Mouse (Mus musculus) CH12F3 (cell line): ENCODE data around the gene Sft2d2.

ENCODE experiments used
- in situ Hi-C: fragments of 300-500 bp; cut with MboI; formaldehyde crosslinking; loops from 2 replicates; pipeline ENCODE4 v1.14.3; 2020; ENCODE audit warnings: low sequenced_read_pairs

Gene Sft2d2

DNA sequence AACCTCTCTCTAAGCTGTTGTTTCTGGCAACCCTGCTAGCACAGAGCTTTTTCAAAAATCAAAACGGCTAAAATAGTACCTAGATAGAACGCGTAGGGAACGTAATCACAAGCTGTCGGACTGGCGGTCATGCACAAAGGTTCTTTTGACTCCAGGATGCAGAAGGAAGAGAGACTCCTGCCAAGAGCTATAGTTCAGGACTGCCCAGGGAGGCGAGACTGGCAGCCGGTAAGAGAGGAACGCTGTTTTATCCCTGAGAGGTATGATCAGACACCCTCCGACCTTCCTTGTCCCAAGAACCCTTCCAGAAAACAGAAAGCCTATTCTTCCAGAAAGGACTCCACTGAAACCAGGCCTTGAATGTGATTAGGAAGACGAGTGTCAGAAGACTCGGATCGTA is 2.6 kb downstream of the Sft2d2 start:
- in situ Hi-C loops, result no loop called here

GRCm38 (mm10) chr1:165190571-165191273 is 3.5 kb downstream of the Sft2d2 start:
- in situ Hi-C loops, result no loop called here

DNA sequence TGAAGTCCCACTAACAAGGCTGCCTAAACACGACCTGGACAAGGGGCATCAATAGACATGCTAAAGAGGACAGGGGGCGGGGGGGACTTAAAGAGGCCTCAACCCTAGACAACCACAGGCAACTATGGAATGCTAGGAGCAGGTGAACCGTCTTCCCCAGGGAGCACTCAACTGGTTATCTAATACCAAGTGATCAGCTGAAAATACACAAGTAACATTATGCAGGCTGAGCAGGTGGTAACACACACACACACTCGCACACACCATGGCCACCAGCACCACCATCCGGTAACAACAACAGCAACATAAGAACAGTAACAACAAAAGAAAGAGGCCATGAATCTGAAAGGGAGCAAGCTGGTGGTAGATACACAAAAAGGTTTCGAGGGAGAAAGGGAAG is 4.2 kb downstream of the Sft2d2 start:
- in situ Hi-C loops, result no loop called here

DNA sequence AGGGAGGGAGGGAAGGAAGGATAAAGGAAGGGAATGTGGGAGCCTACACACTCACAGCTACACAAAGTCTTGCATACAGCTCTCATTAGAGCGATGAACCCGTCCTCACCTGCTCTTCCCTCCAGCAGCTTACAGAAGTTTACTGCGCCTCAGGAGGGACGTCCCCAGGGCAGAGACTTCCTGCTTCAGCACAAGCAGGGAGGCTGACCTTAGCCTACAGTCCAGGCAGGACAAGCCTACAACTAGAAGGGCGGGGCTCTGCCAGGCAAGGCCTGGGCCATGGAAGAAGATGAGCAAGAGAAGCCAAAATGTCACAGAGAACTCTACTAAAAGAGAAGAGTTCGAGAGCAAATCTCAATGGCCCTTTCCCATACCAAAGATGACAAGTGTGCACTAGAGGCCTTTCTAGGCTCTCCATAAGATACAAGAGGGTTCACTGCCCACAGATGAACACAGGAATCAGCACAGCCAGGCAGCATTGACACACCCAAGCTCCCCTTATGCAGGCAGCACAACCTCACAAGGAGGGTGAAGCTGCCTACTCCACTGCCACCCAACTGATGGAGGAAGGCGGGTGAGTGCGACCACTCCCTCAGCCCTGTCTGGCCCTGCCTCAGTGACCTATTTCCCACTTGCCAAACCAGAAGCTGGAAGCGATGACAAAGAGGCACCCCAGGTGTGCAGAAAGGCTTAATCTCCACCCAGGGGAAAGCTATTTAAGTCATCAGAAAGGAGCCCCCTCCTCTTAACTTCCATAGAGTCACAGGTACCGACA is 5.2 kb downstream of the Sft2d2 start:
- in situ Hi-C loops, result no loop called here

DNA sequence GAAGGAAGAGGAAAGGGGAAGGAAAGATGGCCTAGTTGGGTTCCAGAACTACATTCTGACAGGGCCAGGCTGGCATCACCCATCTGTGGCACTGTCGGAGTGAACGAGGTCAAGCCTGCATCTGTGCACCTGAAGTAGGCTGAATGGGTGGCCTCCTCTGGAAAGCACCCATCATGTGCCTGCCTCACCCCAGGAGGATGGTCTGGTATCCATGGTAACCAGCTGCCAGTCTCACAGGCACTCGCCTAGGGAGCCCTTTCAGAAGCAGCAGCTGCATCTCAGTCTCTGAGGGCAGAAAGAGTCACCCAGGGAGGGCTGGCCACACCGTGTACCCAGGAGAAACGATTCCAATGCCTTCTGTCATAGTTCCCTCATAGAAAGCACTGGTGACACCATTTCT is 6.9 kb downstream of the Sft2d2 start:
- in situ Hi-C loops, result no loop called here

- in situ Hi-C loops, result no loop called here
Observed at GRCm38 (mm10) chr1:165186491-165186890, 7.7 kb downstream of the Sft2d2 start.

DNA sequence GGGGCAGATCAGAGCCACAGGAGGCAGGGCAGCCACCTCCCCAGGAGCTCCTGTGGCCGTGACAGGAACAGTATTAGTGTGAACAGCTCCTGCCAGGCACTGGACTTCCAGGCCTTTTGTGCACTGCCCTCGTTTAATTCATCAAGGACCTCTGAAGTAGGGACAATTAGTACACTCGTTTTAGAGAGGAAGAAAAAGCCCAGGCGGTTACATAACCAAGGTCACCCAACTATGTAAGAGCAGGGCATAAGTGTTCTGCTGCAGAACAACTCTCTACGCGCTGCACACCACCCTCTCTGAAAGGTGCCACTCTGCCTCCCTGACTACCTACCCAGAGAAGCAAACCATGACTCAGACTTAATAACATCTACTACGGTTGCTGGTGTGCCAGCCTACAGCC is 9.1 kb downstream of the Sft2d2 start:
- in situ Hi-C loops, result no loop called here

DNA sequence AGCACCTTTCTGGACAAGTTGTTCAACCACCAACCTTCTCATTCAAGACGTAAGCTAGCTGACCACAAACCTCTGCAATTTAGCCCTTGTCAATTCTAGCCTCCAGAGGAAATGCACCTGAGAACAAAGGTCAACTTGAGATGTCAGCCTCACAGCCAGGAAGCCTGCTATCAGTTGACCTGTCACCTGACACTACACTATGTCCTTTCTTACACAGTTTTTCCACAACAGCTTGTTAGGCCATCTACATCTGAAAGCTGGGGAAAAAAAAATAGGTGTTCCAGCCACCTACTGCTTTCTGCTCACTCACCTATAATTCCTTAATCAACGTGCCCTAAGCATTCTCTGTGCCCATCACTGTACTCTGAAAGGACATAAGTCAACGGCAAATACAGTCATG is 10.1 kb downstream of the Sft2d2 start:
- in situ Hi-C loops, result no loop called here

DNA sequence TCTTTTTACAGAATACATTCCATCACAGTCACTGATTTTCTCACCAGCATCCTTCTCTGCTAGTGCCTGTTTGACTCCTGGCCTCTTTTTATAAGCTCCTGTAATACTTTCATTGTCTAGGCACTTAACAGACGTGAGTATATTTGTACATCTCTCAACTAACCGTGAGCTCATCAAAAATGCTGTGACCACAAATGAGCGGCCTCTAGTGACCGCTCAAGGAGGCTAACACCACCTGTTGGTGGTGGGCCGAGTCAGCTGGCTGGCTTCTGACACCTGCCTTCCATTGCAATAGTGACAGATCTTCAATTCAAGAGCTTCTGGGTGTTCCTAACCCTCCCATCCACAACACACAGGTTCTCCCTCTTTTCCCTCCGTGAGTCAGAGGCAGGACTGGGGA is 10.8 kb downstream of the Sft2d2 start:
- in situ Hi-C loops, result no loop called here

DNA sequence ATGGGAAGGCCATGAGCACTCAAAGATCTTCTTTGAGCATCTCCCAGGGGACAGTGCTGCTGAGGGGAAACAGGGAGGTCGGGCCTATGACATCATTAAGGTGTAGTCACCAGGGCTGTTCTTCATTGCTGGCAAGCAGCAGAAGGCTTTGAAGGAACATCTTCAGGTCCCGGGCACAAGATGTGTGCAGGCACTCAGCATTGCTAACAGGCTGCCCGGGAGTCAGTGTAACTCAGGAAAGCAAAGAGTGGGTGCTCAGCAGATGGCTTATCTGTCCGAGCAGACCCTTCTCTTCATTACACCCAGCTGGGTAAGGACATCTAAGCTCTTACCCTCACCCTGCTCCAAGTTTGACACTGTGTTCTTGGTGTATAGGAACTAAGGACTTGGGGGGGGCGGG is 14.9 kb downstream of the Sft2d2 start:
- in situ Hi-C loops, result no loop called here

- in situ Hi-C loops, result no loop called here
Observed at GRCm38 (mm10) chr1:165178075-165178474, 16.2 kb downstream of the Sft2d2 start.

DNA sequence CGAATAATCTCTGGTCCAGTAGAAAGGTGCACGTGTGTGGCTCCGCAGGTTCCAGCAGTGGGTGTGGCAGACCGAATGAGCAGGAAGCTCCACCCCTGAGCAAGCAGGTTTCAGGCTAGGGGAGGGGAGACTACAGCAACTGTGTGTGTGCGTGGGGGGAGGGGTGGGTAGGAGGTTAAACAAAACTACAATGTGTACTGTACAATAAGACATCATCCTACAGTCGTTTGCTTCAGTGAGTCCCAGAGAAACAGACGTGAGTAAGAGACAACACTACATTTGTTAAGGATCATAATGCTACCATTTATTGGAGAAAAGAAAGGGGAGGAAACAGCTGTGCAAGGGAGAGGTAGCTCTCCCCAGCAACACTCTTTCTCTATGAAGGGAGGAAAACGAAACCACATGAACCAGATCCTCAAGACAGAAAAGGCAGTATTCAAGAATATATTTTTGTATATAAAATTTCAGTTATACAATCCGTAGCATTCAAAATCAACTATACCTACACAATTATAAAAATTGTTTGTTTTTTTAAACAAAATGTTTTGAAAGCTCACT is 20.1 kb downstream of the Sft2d2 start:
- in situ Hi-C loops, result no loop called here

DNA sequence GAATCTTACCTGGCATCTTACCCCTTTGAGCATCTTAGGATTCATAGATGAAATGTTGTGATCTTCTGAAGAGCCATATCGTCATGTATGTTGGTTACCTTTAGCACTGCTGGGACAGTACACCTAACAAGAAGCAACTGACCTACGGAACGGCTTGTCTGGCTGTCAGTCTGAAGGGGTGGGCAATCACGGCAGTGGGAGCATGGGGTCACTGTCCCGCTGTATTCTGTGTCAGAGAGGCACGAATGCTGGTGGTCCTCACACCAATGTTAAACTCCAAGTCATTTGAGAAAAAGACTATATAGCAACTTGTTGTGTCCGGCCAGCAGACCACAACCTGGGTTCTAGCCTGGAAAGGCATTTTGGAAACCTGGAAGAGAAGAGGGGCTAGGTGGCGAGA is 23.0 kb downstream of the Sft2d2 start:
- in situ Hi-C loops, result no loop called here

- in situ Hi-C loops, result no loop called here
Observed at GRCm38 (mm10) chr1:165170157-165170556, 24.1 kb downstream of the Sft2d2 start.

- in situ Hi-C loops, result no loop called here
Observed at GRCm38 (mm10) chr1:165169462-165169861, 24.8 kb downstream of the Sft2d2 start.

- in situ Hi-C loops, result no loop called here
Observed at GRCm38 (mm10) chr1:165164920-165165319, 29.3 kb downstream of the Sft2d2 start.

- in situ Hi-C loops, result no loop called here
Observed at GRCm38 (mm10) chr1:165160723-165161405, 33.4 kb downstream of the Sft2d2 start, which contains the start of gene Tbx19. Tbx19 (minus strand) TSS chr1:165160773.

- in situ Hi-C loops, result no loop called here
Observed at GRCm38 (mm10) chr1:165158841-165159240, 35.4 kb downstream of the Sft2d2 start.

GRCm38 (mm10) chr1:165154162-165154561 is 40.1 kb downstream of the Sft2d2 start:
- in situ Hi-C loops, result no loop called here

DNA sequence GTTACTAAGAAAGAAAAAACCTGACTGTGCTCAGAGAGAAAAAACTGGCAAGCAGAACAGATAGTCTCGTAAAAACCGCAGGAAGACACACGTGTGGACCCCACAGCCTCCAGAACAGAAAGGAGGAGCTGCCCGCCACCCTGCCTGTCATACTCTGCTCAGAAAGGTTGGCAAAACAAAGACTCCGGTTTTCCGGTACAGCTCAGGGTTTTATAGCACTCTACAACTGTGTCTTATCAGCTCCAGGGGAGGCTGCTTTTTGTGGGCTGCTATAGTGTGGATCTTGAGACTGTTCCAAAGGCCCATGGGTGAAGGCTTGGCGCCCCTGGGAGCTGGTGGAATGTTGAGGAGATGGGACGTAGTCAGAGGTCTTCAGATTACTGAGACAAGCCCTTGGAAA is 43.0 kb downstream of the Sft2d2 start:
- in situ Hi-C loops, result no loop called here

DNA sequence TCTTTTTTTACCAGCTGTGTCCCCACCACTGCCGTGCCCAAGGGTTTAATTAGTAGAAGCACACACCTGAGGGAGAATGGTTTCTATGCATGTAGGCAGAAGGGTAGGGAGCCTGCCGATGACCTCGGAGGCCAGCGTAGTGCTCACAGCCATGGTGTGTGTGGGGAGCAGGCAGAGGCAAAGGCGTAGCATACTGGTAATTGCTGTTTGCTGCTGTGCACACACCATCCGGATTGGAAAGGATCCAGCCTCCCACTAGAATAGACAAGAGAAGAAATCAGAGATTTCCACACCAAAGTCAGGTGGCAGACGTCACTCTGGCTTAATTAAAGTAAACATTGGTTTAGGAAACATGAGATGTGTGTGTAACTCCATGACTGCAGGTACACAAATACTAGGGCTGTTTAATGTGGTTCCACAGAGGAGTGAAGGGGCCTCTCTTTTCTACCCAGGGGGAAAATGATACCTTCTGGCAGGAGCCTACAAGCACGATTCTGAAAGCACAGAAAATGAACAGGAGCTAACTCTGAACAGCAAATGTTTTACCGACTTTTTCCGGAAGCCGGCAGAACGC is 51.8 kb downstream of the Sft2d2 start:
- in situ Hi-C loops, result loop anchor here (25.0 kb wide), 1 partner anchor 830 kb away; the partner anchor contains the start of genes Blzf1 and Nme7
